Mouse (Mus musculus) embryonic fibroblast, embryonic 13.5 days (primary cell): ENCODE results near the gene Tex36. TPM values are rescaled to one million over a fixed set of nuclear protein-coding genes. Genes with fewer than 3 reads are reported as not detected.

ENCODE experiments used
- H3K27ac ChIP-seq: 2 replicates; pipeline ENCODE4 v1.5.1; 2012; ENCODE audit warnings: low read length, control low read depth, inconsistent platforms; ENCODE audit not compliant: insufficient read depth
- H3K4me1 ChIP-seq: 2 replicates; pipeline ENCODE4 v1.6.1; 2011; ENCODE audit warnings: low read length; ENCODE audit not compliant: control insufficient read depth, insufficient read depth
- H3K4me3 ChIP-seq: 2 replicates; pipeline ENCODE4 v1.5.1; 2011; ENCODE audit warnings: mild to moderate bottlenecking, control low read depth, low read length; ENCODE audit not compliant: insufficient read depth
- CTCF ChIP-seq: IDR thresholded peaks from 2 replicates; pipeline ENCODE4 v1.5.1; 2011; ENCODE audit warnings: mild to moderate bottlenecking, control low read depth, low read length, moderate library complexity, borderline replicate concordance; ENCODE audit not compliant: insufficient read depth
- POLR2A ChIP-seq: IDR thresholded peaks from 2 replicates; pipeline ENCODE4 v1.6.1; 2011; ENCODE audit warnings: low read depth, mild to moderate bottlenecking, control low read depth, low read length, moderate library complexity
- polyA plus RNA-seq: library from polyadenylated mRNA; stranded (reverse); fragments of >200 nt; gene quantifications from 2 replicates; pipeline ENCODE4 v1.2.4, GENCODE M21; 2011; ENCODE audit warnings: low read depth; ENCODE audit not compliant: missing spikeins, insufficient read length

Tex36 gene
- polyA plus RNA-seq, 1 experiment, result not detected

DNA sequence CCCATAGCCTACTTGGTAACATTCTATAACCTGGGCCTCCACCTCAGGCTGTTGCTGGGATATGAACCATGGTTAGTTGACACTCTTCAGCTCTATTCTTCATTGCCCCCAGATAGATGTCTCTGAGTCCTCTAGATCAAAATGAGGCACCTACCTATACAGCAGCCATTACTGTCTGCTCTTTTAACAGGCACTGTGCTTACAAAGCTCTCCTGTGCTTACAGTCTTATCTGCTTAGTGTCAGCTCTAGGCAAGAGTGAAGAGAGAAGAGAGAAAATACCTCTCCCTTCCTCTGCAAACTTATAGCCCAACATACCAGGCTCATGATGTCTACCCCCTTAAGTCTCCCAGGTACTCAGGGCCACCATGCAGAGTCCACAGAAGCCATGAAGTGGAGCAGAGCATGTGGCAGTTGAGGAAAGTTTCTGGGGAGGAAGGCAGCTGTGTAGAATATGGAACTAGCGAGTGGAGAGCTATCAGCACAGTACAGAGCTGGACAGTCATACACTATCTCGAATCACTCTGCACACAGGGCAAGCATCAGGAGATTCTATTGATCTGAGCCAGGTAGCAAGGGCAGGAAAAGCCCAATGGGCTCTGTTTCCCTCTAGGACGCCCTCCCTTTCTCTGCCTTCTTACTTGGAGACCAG is 38.7 kb downstream of the Tex36 start:
- no peaks in the 10 kb centered on the region for H3K4me1 ChIP-seq
- H3K27ac ChIP-seq, result no peak overlapping the region
- TF ChIP-seq POLR2A (no peak), CTCF (no peak)
- H3K4me3 ChIP-seq, result no peak overlapping the region

DNA sequence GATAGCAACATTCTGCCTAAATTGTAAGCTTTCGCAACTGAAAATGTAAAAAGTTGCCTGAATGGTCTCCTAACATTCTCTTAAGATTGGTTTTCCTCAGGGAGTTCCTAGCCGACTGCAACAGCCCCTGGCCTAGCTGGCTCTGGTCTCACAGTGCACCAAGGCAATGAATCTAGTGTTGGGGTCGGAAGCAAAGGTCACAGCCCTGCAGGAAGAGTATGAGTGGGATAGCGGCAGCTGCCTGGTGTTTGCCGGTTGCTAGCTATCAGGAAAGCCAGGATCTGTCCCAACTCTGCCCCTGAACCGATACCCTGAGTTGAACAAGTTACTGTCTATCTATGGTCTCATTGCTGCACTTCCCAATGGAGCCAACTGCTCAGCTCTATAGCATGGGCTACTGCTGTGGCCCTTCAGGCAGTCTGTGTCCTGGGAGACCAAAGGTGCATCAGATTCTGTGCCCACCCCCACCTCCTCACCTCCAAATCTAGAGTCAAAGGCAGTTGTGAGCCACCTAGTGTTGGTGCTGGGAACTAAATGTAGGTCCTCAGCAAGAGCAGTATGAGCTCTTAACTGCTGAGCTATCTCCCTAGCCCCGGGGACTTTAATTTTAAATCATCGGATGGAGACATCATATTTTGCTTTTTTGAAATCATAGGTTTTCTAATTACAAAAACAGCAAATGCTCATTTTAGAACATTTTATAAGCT is 46.0 kb downstream of the Tex36 start:
- Histone ChIP-seq H3K4me3 (no peak overlapping the region), H3K4me1 (no peaks in the 10 kb centered on the region), H3K27ac (no peak overlapping the region)
- TF ChIP-seq CTCF, result no peak
- TF ChIP-seq POLR2A, result no peak

DNA sequence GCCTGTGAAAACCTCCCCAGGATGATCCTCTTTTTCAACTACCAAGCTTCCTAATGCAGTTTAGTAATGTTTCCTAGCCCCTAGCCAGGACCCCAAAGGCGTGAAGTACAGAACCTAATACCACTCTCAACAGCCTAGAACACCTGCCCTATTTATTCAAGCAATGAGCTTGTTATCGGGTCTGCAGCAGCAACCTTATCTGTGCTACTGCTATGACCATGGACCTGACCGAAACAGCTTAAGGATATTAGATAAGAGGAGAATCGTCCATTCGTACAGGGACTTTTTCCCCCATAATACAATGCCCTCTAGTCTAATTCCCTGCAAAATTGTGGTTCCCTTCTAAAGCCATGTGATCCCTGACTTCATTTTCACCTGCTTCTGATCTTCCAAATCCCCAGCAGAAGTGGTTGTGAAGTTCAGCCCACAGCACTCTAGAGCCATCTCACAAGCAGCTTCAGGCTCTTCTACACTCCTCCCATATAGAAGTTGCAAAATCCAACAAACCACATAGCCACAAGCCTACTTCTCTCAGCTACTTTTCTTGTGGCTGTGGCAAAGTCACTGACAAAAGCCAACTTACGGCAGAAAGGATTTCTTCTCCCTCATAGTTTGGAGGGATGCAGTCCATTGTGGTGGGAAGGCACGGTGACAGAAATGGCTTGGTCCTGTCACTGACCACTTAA is 49.5 kb downstream of the Tex36 start:
- TF ChIP-seq POLR2A (no peak), CTCF (no peak)
- H3K4me1 ChIP-seq, result no peaks in the 10 kb centered on the region
- H3K27ac ChIP-seq, result no peak overlapping the region
- no peak overlapping the region for H3K4me3 ChIP-seq

DNA sequence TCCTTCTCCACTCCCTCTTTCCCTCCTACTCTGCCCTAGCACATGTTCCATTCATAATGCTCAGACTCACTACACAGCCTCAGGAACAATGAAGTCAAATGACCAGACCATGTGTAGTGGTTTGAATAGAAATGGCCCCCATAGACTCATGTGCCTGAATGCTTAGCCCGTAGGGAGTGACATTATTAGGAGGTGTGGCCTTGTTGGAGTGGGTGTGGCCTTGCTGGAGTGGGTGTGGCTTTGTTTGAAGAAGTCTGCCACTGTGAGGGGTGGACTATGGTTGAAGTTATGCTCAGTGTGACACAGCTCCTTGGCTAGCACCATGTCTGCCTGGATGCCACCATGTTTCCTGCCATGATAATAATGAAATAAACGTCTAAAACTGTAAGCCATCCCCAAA is 51.0 kb downstream of the Tex36 start:
- Histone ChIP-seq H3K27ac (no peak overlapping the region), H3K4me1 (no peaks in the 10 kb centered on the region), H3K4me3 (no peak overlapping the region)
- TF ChIP-seq CTCF, result no peak
- no peak for TF ChIP-seq POLR2A

DNA sequence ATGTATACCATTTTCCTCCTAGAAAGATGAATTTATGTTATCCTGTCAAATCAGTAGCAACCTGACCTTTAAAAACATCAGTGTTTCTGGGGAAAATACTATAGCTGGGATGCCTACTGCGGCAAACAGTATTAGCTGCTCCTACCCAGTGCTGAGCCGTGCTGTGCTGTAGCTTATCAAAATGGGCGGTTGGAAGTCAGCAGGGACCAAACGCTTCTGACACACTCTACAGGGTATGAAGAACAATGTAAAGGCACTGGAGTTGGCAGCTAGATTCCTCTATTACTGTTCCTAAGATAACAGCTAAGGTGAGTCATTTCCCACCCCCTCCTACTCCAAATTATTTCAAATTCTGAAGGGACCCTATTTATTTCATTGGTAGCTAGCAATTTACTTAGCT is 53.5 kb downstream of the Tex36 start:
- no peak overlapping the region for H3K4me3 ChIP-seq
- H3K4me1 ChIP-seq, result no peaks in the 10 kb centered on the region
- TF ChIP-seq POLR2A (no peak), CTCF (no peak)
- H3K27ac ChIP-seq, result no peak overlapping the region

DNA sequence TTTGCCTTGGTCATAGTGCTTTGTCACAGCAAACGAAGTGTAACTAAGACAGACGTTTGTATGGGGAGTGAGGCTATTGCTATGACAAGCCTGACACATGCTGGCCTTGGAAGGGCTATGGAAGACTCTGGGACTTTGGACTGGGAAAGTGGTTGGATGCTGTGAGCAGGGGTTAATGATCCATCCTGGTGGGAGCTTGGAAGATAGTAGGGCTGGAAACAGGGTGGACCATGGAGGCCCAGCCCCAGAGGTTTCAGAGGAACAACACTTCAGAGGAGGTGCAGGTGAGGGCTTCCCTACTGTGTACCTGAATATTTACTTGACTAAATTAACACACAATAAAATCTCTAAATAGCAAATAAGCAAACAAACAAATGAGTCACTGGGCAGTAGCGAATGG is 56.3 kb downstream of the Tex36 start:
- no peaks in the 10 kb centered on the region for H3K4me1 ChIP-seq
- TF ChIP-seq CTCF (no peak), POLR2A (no peak)
- no peak overlapping the region for H3K27ac ChIP-seq
- H3K4me3 ChIP-seq, result no peak overlapping the region

DNA sequence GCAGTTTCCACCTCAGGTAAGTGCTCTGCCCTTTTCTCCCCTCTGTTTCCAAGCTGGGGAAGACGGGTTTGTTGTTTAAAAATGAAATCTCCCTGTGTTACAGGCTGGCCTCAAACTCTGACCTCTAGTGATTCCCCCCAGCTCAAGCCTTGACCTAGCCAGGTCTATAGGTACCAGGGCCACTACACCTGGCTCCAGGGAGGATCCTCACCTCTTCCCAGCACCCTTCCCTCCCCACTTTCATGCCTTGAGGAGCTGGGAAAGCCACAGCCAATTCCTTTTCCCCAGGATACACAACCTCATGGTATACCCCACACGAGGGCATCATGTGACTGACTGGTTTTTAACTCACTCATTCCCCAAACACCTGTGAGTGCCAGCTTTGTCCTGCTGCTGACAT is 57.0 kb downstream of the Tex36 start:
- H3K27ac ChIP-seq, result no peak overlapping the region
- TF ChIP-seq POLR2A (no peak), CTCF (no peak)
- H3K4me3 ChIP-seq, result no peak overlapping the region
- no peaks in the 10 kb centered on the region for H3K4me1 ChIP-seq

DNA sequence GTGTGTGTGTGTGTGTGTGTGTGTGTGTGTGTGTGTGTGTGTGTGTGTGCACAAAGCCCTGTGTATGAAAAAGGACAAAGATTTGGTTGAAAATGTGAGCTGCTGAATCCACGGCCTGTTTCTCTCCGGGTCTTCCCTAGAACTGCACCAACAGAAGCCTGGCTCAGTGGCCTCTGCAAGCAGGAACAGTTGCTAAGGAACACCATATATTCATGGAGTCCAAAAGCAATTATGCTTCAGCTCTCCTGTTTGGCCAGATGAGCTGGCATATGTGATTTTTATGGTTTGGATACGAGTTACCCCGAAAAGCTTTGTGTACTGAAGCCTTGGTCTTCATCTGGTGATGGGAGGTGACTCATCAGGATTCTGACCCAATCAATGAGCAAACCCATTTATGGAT is 58.8 kb downstream of the Tex36 start:
- no peak overlapping the region for H3K4me3 ChIP-seq
- no peak overlapping the region for H3K27ac ChIP-seq
- TF ChIP-seq POLR2A (no peak), CTCF (no peak)
- no peaks in the 10 kb centered on the region for H3K4me1 ChIP-seq

DNA sequence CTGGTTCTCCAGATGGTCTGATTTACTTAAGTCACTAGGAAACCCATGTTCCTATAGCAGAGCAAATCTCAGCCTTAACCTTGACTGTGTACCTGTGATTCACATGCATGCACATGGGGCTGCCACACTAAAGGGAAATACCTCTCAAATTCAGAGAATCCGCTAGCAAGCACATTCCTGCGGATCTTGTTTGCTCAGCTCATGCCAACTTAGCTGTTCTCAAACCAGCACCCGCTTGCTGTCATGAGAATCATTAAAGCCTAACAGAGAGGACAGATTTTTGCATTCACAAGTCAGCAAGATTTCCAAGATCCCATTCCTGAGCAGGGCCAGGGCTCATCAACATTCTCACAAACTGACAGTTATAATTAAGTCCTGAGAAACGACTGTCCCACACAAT is 64.6 kb downstream of the Tex36 start:
- H3K27ac ChIP-seq, result no peak overlapping the region
- TF ChIP-seq POLR2A, result no peak
- TF ChIP-seq CTCF, result no peak
- no peak overlapping the region for H3K4me3 ChIP-seq
- no peaks in the 10 kb centered on the region for H3K4me1 ChIP-seq

Other genes starting within 250 kb of the Tex36 start
- 13.3 and 16.6 TPM in 2 replicates for gene Edrf1, start 35.4 kb upstream of the Tex36 start, polyA plus RNA-seq
- gene Mmp21, start 77.9 kb upstream of the Tex36 start, polyA plus RNA-seq, result not detected in 2 replicates
- gene Bccip, start 107.2 kb upstream of the Tex36 start, polyA plus RNA-seq, result 86.5 and 100 TPM in 2 replicates
- 15.9 and 19.4 TPM in 2 replicates for gene Uros, start 107.9 kb upstream of the Tex36 start, polyA plus RNA-seq
- gene Fank1, start 174.7 kb upstream of the Tex36 start, polyA plus RNA-seq, result not detected in 2 replicates
- gene Dhx32, start 180.6 kb upstream of the Tex36 start, polyA plus RNA-seq, result 20.5 and 28.9 TPM in 2 replicates